Mouse (Mus musculus) hindbrain, embryonic 13.5 days (tissue): ENCODE results near the gene Bcas2. TPM values are rescaled to one million over a fixed set of nuclear protein-coding genes. Genes with fewer than 3 reads are reported as not detected.

Source experiments
- ATAC-seq: fragments of 200-750 bp; cut with Nextera tagmentation; 2 replicates; pipeline ENCODE4 v1.8.0; 2017; ENCODE audit warnings: moderate TSS enrichment; ENCODE audit not compliant: low FRiP score
- H3K27ac ChIP-seq: fragments of 300-500 bp; sonication (generic); 2 replicates; pipeline ENCODE4 v1.5.1; 2015; ENCODE audit warnings: inconsistent platforms, mild to moderate bottlenecking, moderate library complexity
- H3K27me3 ChIP-seq: fragments of 300-500 bp; sonication (generic); 2 replicates; pipeline ENCODE4 v1.6.1; 2015; ENCODE audit warnings: mild to moderate bottlenecking, inconsistent platforms
- H3K36me3 ChIP-seq: fragments of 300-500 bp; sonication (generic); 2 replicates; pipeline ENCODE4 v1.6.1; 2015; ENCODE audit warnings: mild to moderate bottlenecking, inconsistent platforms
- H3K4me1 ChIP-seq: fragments of 300-500 bp; sonication (generic); replicated peaks from 2 replicates; pipeline ENCODE4 v1.6.1; 2015; ENCODE audit warnings: inconsistent platforms
- H3K4me2 ChIP-seq: fragments of 300-500 bp; sonication (generic); 2 replicates; pipeline ENCODE4 v1.6.1; 2015; ENCODE audit warnings: inconsistent platforms, mild to moderate bottlenecking, moderate library complexity
- H3K4me3 ChIP-seq: fragments of 300-500 bp; sonication (generic); 2 replicates; pipeline ENCODE4 v1.5.1; 2015; ENCODE audit warnings: mild to moderate bottlenecking, inconsistent platforms
- H3K9ac ChIP-seq: fragments of 300-500 bp; sonication (generic); 2 replicates; pipeline ENCODE4 v1.6.1; 2015; ENCODE audit warnings: mild to moderate bottlenecking, inconsistent platforms
- H3K9me3 ChIP-seq: fragments of 300-500 bp; sonication (generic); 2 replicates; pipeline ENCODE4 v1.6.1; 2016; ENCODE audit warnings: inconsistent platforms
- WGBS: fragments of 180-500 bp; shearing (Covaris S2); methylation state at CpG from one replicate; pipeline ENCODE4 v1.1.7; 2015; 5-methylcytosine and 5-hydroxymethylcytosine counted together
- polyA plus RNA-seq: library from polyadenylated mRNA; unstranded; fragments of >200 nt; fragmentation: Nextera tagmentation; extraction: Ambion mirVana; gene quantifications from 2 replicates; pipeline ENCODE4 v1.2.1, GENCODE M21; 2015

Gene Bcas2
- 233 and 236 TPM in 2 replicates for polyA plus RNA-seq

GRCm38 (mm10) chr3:103171505-103172267 lies at the start of gene Bcas2:
Gene Bcas2 (plus strand): TSS chr3:103171655.
- H3K27me3 ChIP-seq: 0 out of 2 replicates have a peak, but pooled peaks cover 3% of the 10 kb centered on the region
- peaks cover 18% of the 10 kb centered on the region for H3K4me1 ChIP-seq
- peak within 1 kb of the TSS; percentile 79 for H3K4me3 ChIP-seq
- under 1% methylated on average over 56 of the region's 56 CpGs for WGBS
- no peaks in the 10 kb centered on the region for H3K9me3 ChIP-seq
- peaks cover 31% of the 10 kb centered on the region for H3K36me3 ChIP-seq
- peak within 1 kb of the TSS; percentile 74 for H3K4me2 ChIP-seq
- ATAC-seq: peak; percentile 97
- H3K9ac ChIP-seq: peak within 1 kb of the TSS; percentile 89
- H3K27ac ChIP-seq: peak within 1 kb of the TSS; percentile 86

- ATAC-seq: no peak
- Histone ChIP-seq H3K4me1 (peaks cover 5% of the 10 kb centered on the region; the same call in 1 of the 2 replicates), H3K4me3 (no peak overlapping the region), H3K27ac (no peak overlapping the region), H3K9ac (no peak overlapping the region), H3K27me3 (peaks cover 15% of the 10 kb centered on the region), H3K36me3 (no peaks in the 10 kb centered on the region), H3K9me3 (no peaks in the 10 kb centered on the region), H3K4me2 (no peak overlapping the region)
- 90% methylated on average over 3 of the region's 3 CpGs for WGBS
Measured at GRCm38 (mm10) chr3:103123636-103124035, 47.8 kb upstream of the Bcas2 start.

GRCm38 (mm10) chr3:103126138-103126537 lies 45.3 kb upstream of the Bcas2 start:
- no peak for ATAC-seq
- Histone ChIP-seq H3K27ac (no peak overlapping the region), H3K4me3 (no peak overlapping the region), H3K9ac (no peak overlapping the region), H3K4me2 (no peak overlapping the region), H3K4me1 (peaks cover 13% of the 10 kb centered on the region), H3K36me3 (no peaks in the 10 kb centered on the region), H3K27me3 (peaks cover 21% of the 10 kb centered on the region), H3K9me3 (no peaks in the 10 kb centered on the region)
- WGBS: 92% methylated on average over 3 of the region's 3 CpGs

DNA sequence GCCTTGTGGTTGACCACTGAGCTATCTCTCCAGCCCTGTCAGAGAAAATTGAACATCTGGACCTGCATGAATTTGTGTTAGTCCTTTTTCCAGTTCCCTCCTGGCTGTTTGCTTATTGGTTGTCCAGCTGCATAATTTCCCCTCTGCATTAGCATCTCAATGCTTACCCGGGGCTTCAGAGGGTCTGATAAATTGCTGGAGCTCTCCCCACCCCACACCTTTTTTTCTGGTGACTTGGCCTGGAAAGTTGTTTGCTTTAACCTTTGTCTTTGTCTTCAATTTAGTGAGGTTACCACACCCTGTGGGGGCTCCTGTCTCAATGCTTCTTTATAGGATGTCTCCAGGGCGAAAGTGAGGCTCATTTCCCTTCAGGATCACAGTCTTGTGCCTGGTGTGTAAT lies 44.3 kb upstream of the Bcas2 start:
- peaks cover 13% of the 10 kb centered on the region for H3K4me1 ChIP-seq
- no peak overlapping the region for H3K4me2 ChIP-seq
- 7% methylated on average over 2 of the region's 2 CpGs for WGBS
- no peak overlapping the region for H3K27ac ChIP-seq
- H3K36me3 ChIP-seq: no peaks in the 10 kb centered on the region
- no peak overlapping the region for H3K4me3 ChIP-seq
- H3K9ac ChIP-seq: no peak overlapping the region
- H3K9me3 ChIP-seq: no peaks in the 10 kb centered on the region
- no peak for ATAC-seq
- H3K27me3 ChIP-seq: peaks cover 21% of the 10 kb centered on the region

DNA sequence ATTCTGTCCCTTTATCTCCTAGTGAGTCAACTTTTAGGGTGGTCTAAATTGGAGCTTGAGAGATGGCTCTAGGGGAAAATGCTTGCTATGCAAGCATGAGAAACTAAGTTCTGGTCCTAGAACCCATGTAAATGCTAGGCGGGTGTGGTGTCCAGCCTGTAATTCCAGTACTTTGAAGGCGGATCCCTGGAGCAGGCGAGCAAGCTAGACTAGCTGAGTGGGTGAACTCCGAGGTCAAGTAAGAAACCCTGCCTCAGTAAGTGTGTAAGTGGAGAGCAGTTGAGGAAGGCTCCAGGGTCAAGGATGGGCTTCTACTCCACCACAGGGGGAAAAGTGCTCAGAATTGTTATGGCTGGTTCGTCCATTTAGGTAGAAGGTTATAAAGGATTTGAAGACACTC lies 43.7 kb upstream of the Bcas2 start:
- Histone ChIP-seq H3K9ac (no peak overlapping the region), H3K9me3 (no peaks in the 10 kb centered on the region), H3K4me1 (peaks cover 13% of the 10 kb centered on the region), H3K36me3 (no peaks in the 10 kb centered on the region), H3K4me2 (no peak overlapping the region), H3K4me3 (no peak overlapping the region), H3K27ac (no peak overlapping the region), H3K27me3 (peaks cover 21% of the 10 kb centered on the region)
- no peak for ATAC-seq
- WGBS: 69% methylated on average over 5 of the region's 5 CpGs

GRCm38 (mm10) chr3:103128251-103128650 lies 43.2 kb upstream of the Bcas2 start:
- Histone ChIP-seq H3K4me2 (no peak overlapping the region), H3K36me3 (no peaks in the 10 kb centered on the region), H3K27me3 (peaks cover 21% of the 10 kb centered on the region), H3K27ac (no peak overlapping the region), H3K9me3 (no peaks in the 10 kb centered on the region), H3K4me1 (peaks cover 13% of the 10 kb centered on the region), H3K9ac (no peak overlapping the region), H3K4me3 (no peak overlapping the region)
- WGBS: 40% methylated on average over 4 of the region's 4 CpGs
- ATAC-seq: no peak

DNA sequence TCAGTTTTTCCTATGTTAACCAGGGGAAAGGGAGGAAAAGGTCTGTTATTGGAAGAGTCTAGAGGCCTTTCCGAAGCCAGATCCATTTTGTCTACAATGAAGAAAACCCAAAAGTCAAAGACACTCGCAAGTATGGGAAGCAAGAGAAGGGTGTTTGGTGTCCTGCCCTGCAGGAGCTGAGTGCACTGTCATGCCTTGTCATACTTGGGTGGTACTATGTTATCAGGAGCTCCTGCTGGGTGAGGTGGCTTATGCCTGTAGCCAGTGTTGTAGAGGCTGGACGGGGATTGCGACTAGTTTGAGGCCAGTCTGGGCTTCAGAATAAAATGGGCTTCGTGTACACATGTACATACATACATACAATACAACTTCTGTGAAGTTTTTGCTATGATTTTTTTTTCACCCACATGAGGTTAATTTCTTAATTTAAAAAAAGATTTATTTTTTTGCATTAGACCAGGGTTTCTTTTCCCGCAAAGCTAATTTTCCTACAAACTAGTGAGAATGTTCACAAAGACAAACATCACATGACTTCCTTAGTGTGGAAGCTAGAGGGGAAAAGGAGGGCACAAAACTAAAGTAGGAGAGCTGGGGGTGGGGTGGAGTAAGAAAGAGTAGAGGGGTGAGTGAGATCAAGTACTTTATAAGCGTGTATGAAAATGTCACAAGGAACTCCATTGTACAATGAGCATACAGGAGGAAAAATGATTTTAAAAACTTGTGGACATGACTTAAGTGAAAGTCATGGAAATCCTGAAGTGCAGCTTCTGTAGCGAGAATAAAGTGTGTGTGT lies 41.9 kb upstream of the Bcas2 start:
- no peak overlapping the region for H3K9ac ChIP-seq
- WGBS: 83% methylated on average over 8 of the region's 8 CpGs
- no peak overlapping the region for H3K27ac ChIP-seq
- H3K4me2 ChIP-seq: no peak overlapping the region
- no peaks in the 10 kb centered on the region for H3K9me3 ChIP-seq
- no peak for ATAC-seq
- H3K36me3 ChIP-seq: no peaks in the 10 kb centered on the region
- H3K27me3 ChIP-seq: peaks cover 21% of the 10 kb centered on the region
- H3K4me1 ChIP-seq: peaks cover 13% of the 10 kb centered on the region
- no peak overlapping the region for H3K4me3 ChIP-seq

- Histone ChIP-seq H3K27ac (peak overlapping the region; percentile 60; the same call in 1 of the 2 replicates), H3K4me3 (no peak overlapping the region), H3K36me3 (no peaks in the 10 kb centered on the region), H3K4me2 (no peak overlapping the region), H3K9me3 (no peaks in the 10 kb centered on the region), H3K4me1 (peaks cover 13% of the 10 kb centered on the region), H3K9ac (no peak overlapping the region), H3K27me3 (peaks cover 18% of the 10 kb centered on the region)
- peak; percentile 49; the same call in 1 of the 2 replicates for ATAC-seq
- 40% methylated on average over 6 of the region's 6 CpGs for WGBS
Measured at GRCm38 (mm10) chr3:103130236-103130751, 41.2 kb upstream of the Bcas2 start.

- H3K4me1 ChIP-seq: peaks cover 8% of the 10 kb centered on the region
- no peak for ATAC-seq
- no peaks in the 10 kb centered on the region for H3K36me3 ChIP-seq
- no peak overlapping the region for H3K4me3 ChIP-seq
- WGBS: 95% methylated on average over 10 of the region's 10 CpGs
- H3K4me2 ChIP-seq: no peak overlapping the region
- no peaks in the 10 kb centered on the region for H3K9me3 ChIP-seq
- peaks cover 14% of the 10 kb centered on the region for H3K27me3 ChIP-seq
- H3K9ac ChIP-seq: no peak overlapping the region
- H3K27ac ChIP-seq: no peak overlapping the region
Measured at GRCm38 (mm10) chr3:103133098-103133497, 38.4 kb upstream of the Bcas2 start.

DNA sequence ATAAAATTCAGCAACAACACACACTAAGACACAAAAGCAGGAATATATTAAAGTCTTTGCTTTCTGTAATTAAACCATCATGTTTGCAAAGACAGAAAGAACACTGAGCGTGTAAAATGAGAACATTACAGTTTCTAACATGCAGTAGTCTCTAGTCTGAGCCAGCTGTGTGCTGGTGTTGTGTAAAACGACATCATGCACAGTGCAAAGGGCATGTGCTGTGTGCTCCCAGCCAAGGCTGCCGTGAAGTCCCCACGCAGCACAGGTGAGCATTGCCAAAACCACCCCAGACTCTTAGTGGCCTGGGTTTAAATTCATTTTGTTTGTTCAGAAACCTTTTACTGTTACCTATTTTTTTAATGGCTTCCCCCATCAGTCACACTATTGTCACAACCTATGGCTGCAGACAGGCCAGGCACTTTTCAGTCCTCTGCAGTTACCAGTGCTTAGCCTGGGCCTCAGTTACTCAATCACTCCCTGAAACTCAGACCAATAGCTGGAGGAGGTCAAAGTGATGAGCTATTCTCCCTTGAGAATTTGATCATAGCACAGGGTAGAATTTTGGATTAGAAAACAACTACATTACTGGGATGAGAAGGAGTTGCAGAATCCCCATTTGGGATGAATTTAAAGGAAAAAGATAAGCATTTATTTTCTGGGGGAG lies 34.9 kb upstream of the Bcas2 start:
- no peak overlapping the region for H3K27ac ChIP-seq
- 86% methylated on average over 4 of the region's 4 CpGs for WGBS
- ATAC-seq: no peak
- no peak overlapping the region for H3K4me2 ChIP-seq
- H3K27me3 ChIP-seq: no peaks in the 10 kb centered on the region
- H3K9me3 ChIP-seq: no peaks in the 10 kb centered on the region
- no peaks in the 10 kb centered on the region for H3K36me3 ChIP-seq
- no peak overlapping the region for H3K9ac ChIP-seq
- H3K4me1 ChIP-seq: no peaks in the 10 kb centered on the region
- H3K4me3 ChIP-seq: no peak overlapping the region

- H3K27me3 ChIP-seq: no peaks in the 10 kb centered on the region
- no peak overlapping the region for H3K4me3 ChIP-seq
- 82% methylated on average over 8 of the region's 8 CpGs for WGBS
- H3K9me3 ChIP-seq: no peaks in the 10 kb centered on the region
- no peak overlapping the region for H3K9ac ChIP-seq
- no peak overlapping the region for H3K27ac ChIP-seq
- no peak overlapping the region for H3K4me2 ChIP-seq
- no peaks in the 10 kb centered on the region for H3K4me1 ChIP-seq
- no peaks in the 10 kb centered on the region for H3K36me3 ChIP-seq
- no peak for ATAC-seq
Measured at GRCm38 (mm10) chr3:103139047-103139446, 32.4 kb upstream of the Bcas2 start.
